Mouse (Mus musculus) MEL (cell line): ENCODE measurements at regions not wholly inside any gene's neighbourhood (a gene's known extent, or its start where the extent isn't known, plus 50 kb on each side); places are given as distances from the start of the nearest gene placed in this dataset.

ENCODE experiments used
- DNase-seq: peaks from one replicate; pipeline ENCODE4 v3.0.0; 2011; ENCODE audit warnings: low read depth, low spot score
- H3K27ac ChIP-seq: 2 replicates; pipeline ENCODE4 v1.5.1; 2012; ENCODE audit warnings: low read depth, mild to moderate bottlenecking, control low read depth, low read length, moderate library complexity; ENCODE audit not compliant: control insufficient read depth
- H3K27me3 ChIP-seq, 2 experiments: fragments of 150-350 bp in 1 of 2; sonication (generic) in 1 of 2; 2 replicates each; pipeline ENCODE4 v1.6.1; 2012; ENCODE audit warnings: low read length in 2 of 2, mild to moderate bottlenecking in 2 of 2, improper control_type of control experiment in 1 of 2, moderate library complexity in 1 of 2; ENCODE audit not compliant: insufficient read depth in 2 of 2, control insufficient read depth in 1 of 2
- H3K36me3 ChIP-seq, 2 experiments: 2 replicates each; pipeline ENCODE4 v1.6.1; 2012 to 2014; ENCODE audit warnings: low read length in 2 of 2, improper control_type of control experiment in 1 of 2, inconsistent platforms in 1 of 2, mild to moderate bottlenecking in 1 of 2; ENCODE audit not compliant: insufficient read depth in 2 of 2, control insufficient read depth in 1 of 2
- H3K4me1 ChIP-seq, 2 experiments: fragments of 150-350 bp in 1 of 2; sonication (generic) in 1 of 2; 2 replicates each; pipeline ENCODE4 v1.6.1; 2012; ENCODE audit warnings: low read length in 2 of 2, improper control_type of control experiment in 1 of 2, mild to moderate bottlenecking in 1 of 2; ENCODE audit not compliant: insufficient read depth in 2 of 2, control insufficient read depth in 1 of 2
- H3K4me3 ChIP-seq, 2 experiments: fragments of 150-350 bp in 1 of 2; sonication (generic) in 1 of 2; 2 replicates each; pipeline ENCODE4 v1.5.1; 2012; ENCODE audit warnings: low read depth in 2 of 2, low read length in 2 of 2, mild to moderate bottlenecking in 2 of 2, moderate library complexity in 2 of 2, control low read depth in 1 of 2, improper control_type of control experiment in 1 of 2; ENCODE audit not compliant: control insufficient read depth in 1 of 2, insufficient read depth in 1 of 2
- H3K79me2 ChIP-seq: 2 replicates; pipeline ENCODE4 v1.6.1; 2012; ENCODE audit warnings: mild to moderate bottlenecking, low read length, moderate library complexity; ENCODE audit not compliant: control insufficient read depth, poor library complexity, insufficient read depth
- H3K9ac ChIP-seq: 2 replicates; pipeline ENCODE4 v1.6.1; 2012; ENCODE audit warnings: low read depth, mild to moderate bottlenecking, control low read depth, low read length, moderate library complexity; ENCODE audit not compliant: control insufficient read depth, poor library complexity, severe bottlenecking
- H3K9me3 ChIP-seq: fragments of 150-350 bp; sonication (generic); replicated peaks from 2 replicates; pipeline ENCODE4 v1.6.1; 2012; ENCODE audit warnings: mild to moderate bottlenecking, low read length, improper control_type of control experiment, moderate library complexity; ENCODE audit not compliant: insufficient read depth
- CTCF ChIP-seq, 3 experiments: IDR thresholded peaks in 2 of 3; conservative IDR thresholded peaks in 1 of 3; 2 replicates each; pipeline ENCODE4 v1.5.1; 2011 to 2012; ENCODE audit warnings: low read length in 3 of 3, low read depth in 2 of 3, mild to moderate bottlenecking in 2 of 3, improper control_type of control experiment in 1 of 3, inconsistent platforms in 1 of 3, mixed read lengths in 1 of 3, moderate library complexity in 1 of 3; ENCODE audit not compliant: control insufficient read depth in 1 of 3, insufficient read depth in 1 of 3, poor library complexity in 1 of 3, severe bottlenecking in 1 of 3
- E2F4 ChIP-seq: IDR thresholded peaks from 2 replicates; pipeline ENCODE4 v1.6.1; 2011; ENCODE audit warnings: low read depth, low read length, improper control_type of control experiment, borderline replicate concordance
- ETS1 ChIP-seq: IDR thresholded peaks from 2 replicates; pipeline ENCODE4 v1.6.1; 2012; ENCODE audit warnings: low read depth, mild to moderate bottlenecking, inconsistent platforms, low read length, improper control_type of control experiment, moderate library complexity
- HCFC1 ChIP-seq: IDR thresholded peaks from 2 replicates; pipeline ENCODE4 v1.6.1; 2012; ENCODE audit warnings: low read depth, mild to moderate bottlenecking, inconsistent platforms, low read length, improper control_type of control experiment, moderate library complexity
- JUND ChIP-seq: IDR thresholded peaks from 2 replicates; pipeline ENCODE4 v1.6.1; 2011; ENCODE audit warnings: low read depth, mild to moderate bottlenecking, improper control_type of control experiment, low read length
- KAT2A ChIP-seq: conservative IDR thresholded peaks from 2 replicates; pipeline ENCODE4 v1.6.1; 2012; ENCODE audit warnings: low read depth, low read length, improper control_type of control experiment, inconsistent platforms
- MAZ ChIP-seq: IDR thresholded peaks from 2 replicates; pipeline ENCODE4 v1.6.1; 2012; ENCODE audit warnings: low read depth, mild to moderate bottlenecking, inconsistent platforms, low read length, improper control_type of control experiment
- MEF2A ChIP-seq: IDR thresholded peaks from 2 replicates; pipeline ENCODE4 v1.6.1; 2014; ENCODE audit warnings: low read depth, mild to moderate bottlenecking, inconsistent platforms, low read length, improper control_type of control experiment; ENCODE audit not compliant: poor library complexity, insufficient replicate concordance, severe bottlenecking; ENCODE audit errors: extremely low read depth
- NELFE ChIP-seq: IDR thresholded peaks from 2 replicates; pipeline ENCODE4 v1.6.1; 2011; ENCODE audit warnings: low read depth, low read length, improper control_type of control experiment
- RCOR1 ChIP-seq: IDR thresholded peaks from 2 replicates; pipeline ENCODE4 v1.6.1; 2012; ENCODE audit warnings: low read depth, mild to moderate bottlenecking, inconsistent platforms, low read length, improper control_type of control experiment
- SMC3 ChIP-seq: IDR thresholded peaks from 2 replicates; pipeline ENCODE4 v1.6.1; 2011; ENCODE audit warnings: low read depth, low read length, improper control_type of control experiment
- TAL1 ChIP-seq: IDR thresholded peaks from 2 replicates; pipeline ENCODE4 v1.6.1; 2012; ENCODE audit warnings: mild to moderate bottlenecking, inconsistent platforms, low read length, moderate library complexity, mixed read lengths
- UBTF ChIP-seq: IDR thresholded peaks from 2 replicates; pipeline ENCODE4 v1.6.1; 2012; ENCODE audit warnings: low read depth, mild to moderate bottlenecking, inconsistent platforms, low read length, improper control_type of control experiment, moderate library complexity, borderline replicate concordance; ENCODE audit not compliant: insufficient read depth
- USF2 ChIP-seq, 2 experiments: IDR thresholded peaks; 2 replicates each; pipeline ENCODE4 v1.6.1; 2011 to 2012; ENCODE audit warnings: improper control_type of control experiment in 2 of 2, low read length in 2 of 2, borderline replicate concordance in 1 of 2, inconsistent platforms in 1 of 2, low read depth in 1 of 2, mild to moderate bottlenecking in 1 of 2; ENCODE audit not compliant: insufficient read depth in 1 of 2
- ZC3H11A ChIP-seq: IDR thresholded peaks from 2 replicates; pipeline ENCODE4 v1.6.1; 2012; ENCODE audit warnings: low read depth, mild to moderate bottlenecking, inconsistent platforms, low read length, improper control_type of control experiment
- ZMIZ1 ChIP-seq: IDR thresholded peaks from 2 replicates; pipeline ENCODE4 v1.6.1; 2012; ENCODE audit warnings: low read depth, mild to moderate bottlenecking, inconsistent platforms, low read length, improper control_type of control experiment, moderate library complexity

DNA sequence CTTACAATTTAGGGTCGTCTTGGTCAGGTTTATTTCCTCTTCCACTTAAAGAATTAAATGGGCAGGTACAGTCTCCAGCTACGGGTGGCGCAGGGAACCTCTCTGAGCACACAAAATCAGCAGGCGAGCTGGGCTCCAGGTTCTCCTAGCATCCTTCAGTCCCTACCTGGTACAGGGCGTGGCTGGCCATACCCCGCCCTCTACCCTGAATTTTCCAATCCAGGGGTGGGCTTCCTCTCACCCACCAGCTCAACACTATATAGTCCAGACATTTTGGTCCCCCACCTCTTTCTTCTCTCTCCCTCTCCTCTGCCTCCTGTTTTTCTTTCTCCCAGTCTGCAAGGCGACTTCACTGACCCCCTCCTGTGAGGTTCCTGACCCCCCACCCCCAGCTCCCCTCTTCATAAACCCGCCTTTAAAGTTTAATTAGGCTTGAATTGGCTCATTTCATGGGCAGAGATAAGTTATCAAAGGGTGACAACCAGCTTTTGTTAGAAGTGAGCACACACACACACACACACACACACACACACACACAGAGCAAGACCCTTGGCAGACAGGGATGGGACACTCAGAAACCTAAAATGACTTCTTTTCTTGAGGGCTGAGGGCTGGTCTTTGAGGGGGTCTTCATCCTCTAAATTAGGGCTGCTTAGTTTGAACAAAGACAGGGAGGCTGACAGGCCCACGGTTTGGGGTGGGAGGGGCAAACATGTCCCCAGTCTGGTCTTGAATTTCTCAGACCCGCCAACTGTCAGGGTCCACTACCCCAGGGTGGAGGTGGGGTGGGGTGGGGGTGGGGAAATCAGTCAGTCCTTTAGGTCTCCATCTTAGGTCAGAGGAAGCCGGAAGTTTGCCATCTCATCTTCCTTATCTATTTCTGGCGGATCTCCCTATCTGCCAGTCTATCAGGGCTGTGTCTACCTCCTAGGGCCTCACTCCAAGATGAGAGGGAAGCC is 119.3 kb downstream of the Gm10131 start:
- no peak overlapping the region for H3K27ac ChIP-seq
- no peak overlapping the region for H3K9ac ChIP-seq
- no peaks in the 10 kb centered on the region for H3K9me3 ChIP-seq
- no peaks in the 10 kb centered on the region for H3K79me2 ChIP-seq
- no peak overlapping the region for H3K4me3 ChIP-seq
- DNase-seq: no peak
- peaks cover 0 to 3% of the 10 kb centered on the region in 2 experiments; a peak in 2 of 4 replicates for H3K4me1 ChIP-seq
- no peaks in the 10 kb centered on the region for H3K36me3 ChIP-seq
- no peak for TF ChIP-seq KAT2A
- no peak for TF ChIP-seq SMC3
- no peak for TF ChIP-seq TAL1
- no peak for TF ChIP-seq NELFE
- no peak for TF ChIP-seq MAZ
- TF ChIP-seq E2F4: no peak
- no peak for TF ChIP-seq UBTF
- TF ChIP-seq CTCF (IDR thresholded peaks at IDR 0.05 in 2 of 3, conservative IDR thresholded peaks at IDR 0.05 in 1 of 3; ENCODE audit: control insufficient read depth in 1 of 3, insufficient read depth in 1 of 3, low read depth in 2 of 3, low read length in 3 of 3, poor library complexity in 1 of 3, severe bottlenecking in 1 of 3): no peak
- TF ChIP-seq MEF2A: no peak
- TF ChIP-seq HCFC1: no peak
- TF ChIP-seq USF2 (IDR thresholded peaks at IDR 0.05; ENCODE audit: borderline replicate concordance in 1 of 2, insufficient read depth in 1 of 2, low read depth in 1 of 2, low read length in 2 of 2): no peak
- no peaks in the 10 kb centered on the region for H3K27me3 ChIP-seq

DNA sequence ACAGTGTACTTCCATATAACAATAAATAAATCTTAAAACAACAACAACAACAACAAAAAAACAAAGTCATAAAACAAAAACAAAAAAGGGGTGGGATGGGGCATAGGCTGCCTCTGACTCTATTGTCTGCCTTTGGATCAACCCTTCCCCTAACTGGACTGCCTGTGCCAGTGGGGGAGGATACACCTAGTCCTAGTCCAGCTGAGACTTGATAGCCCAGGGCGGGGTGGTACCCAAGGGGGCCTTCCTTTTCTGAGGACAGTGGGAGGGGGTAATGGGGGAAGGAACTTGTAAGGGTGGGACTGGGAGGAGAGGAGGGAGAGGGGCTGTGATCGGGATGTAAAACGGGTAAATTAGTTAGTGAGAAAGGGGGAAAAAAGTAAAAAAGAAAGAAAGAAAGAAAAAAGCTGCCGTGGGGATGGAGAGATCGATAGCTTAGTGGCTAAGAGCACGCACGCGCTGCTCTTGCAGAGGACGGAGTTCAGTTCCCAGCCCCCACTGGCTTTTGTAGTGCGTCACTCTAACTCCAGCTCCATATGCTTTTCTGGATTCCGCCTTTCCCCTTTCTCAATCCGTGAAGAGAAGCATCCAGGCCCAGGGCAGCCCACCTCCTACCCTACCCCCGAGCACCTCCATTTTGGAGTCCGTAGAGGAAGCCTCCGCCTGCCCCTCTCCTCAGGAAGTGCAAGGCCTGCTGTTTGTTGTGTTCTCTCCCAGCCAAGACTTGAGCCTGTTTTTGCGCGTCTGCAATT is 120.2 kb downstream of the Gm10131 start:
- no peak overlapping the region for H3K4me3 ChIP-seq
- no peak overlapping the region for H3K9ac ChIP-seq
- H3K27ac ChIP-seq: no peak overlapping the region
- DNase-seq: no peak
- H3K9me3 ChIP-seq: no peaks in the 10 kb centered on the region
- no peaks in the 10 kb centered on the region for H3K27me3 ChIP-seq
- no peaks in the 10 kb centered on the region for H3K79me2 ChIP-seq
- no peaks in the 10 kb centered on the region for H3K36me3 ChIP-seq
- TF ChIP-seq ETS1 (no peak), ZMIZ1 (no peak), SMC3 (no peak), RCOR1 (no peak), JUND (no peak), ZC3H11A (no peak), UBTF (no peak)
- peaks cover 0 to 3% of the 10 kb centered on the region in 2 experiments; a peak in 2 of 4 replicates for H3K4me1 ChIP-seq
